Mouse (Mus musculus) stomach, embryonic 14.5 days (tissue): ENCODE results near the gene Usp2. TPM values are rescaled to one million over a fixed set of nuclear protein-coding genes. Genes with fewer than 3 reads are reported as not detected.

Experiments used
- ATAC-seq: fragments of 200-750 bp; cut with Nextera tagmentation; 2 replicates; pipeline ENCODE4 v1.8.0; 2017; ENCODE audit warnings: low read depth, moderate TSS enrichment; ENCODE audit not compliant: insufficient number of reproducible peaks, insufficient read depth, low FRiP score
- H3K27ac ChIP-seq: fragments of 300-500 bp; sonication (generic); 2 replicates; pipeline ENCODE4 v1.5.1; 2014; ENCODE audit warnings: mild to moderate bottlenecking, low read length, moderate library complexity, mixed read lengths
- H3K27me3 ChIP-seq: fragments of 300-500 bp; sonication (generic); 2 replicates; pipeline ENCODE4 v1.6.1; 2014; ENCODE audit warnings: low read length, control low read depth, mixed read lengths; ENCODE audit not compliant: control insufficient read depth, insufficient read depth
- H3K36me3 ChIP-seq: fragments of 300-500 bp; sonication (generic); 2 replicates; pipeline ENCODE4 v1.6.1; 2014; ENCODE audit warnings: mild to moderate bottlenecking, control low read depth, low read length, moderate library complexity, mixed read lengths; ENCODE audit not compliant: control insufficient read depth, insufficient read depth
- H3K4me1 ChIP-seq: fragments of 300-500 bp; sonication (generic); 2 replicates; pipeline ENCODE4 v1.6.1; 2014; ENCODE audit warnings: low read length, control low read depth, mixed read lengths; ENCODE audit not compliant: control insufficient read depth, insufficient read depth
- H3K4me2 ChIP-seq: fragments of 300-500 bp; sonication (generic); replicated peaks from 2 replicates; pipeline ENCODE4 v1.6.1; 2014; ENCODE audit warnings: low read depth, low read length, control low read depth
- H3K4me3 ChIP-seq: fragments of 300-500 bp; sonication (generic); 2 replicates; pipeline ENCODE4 v1.5.1; 2014; ENCODE audit warnings: low read depth, low read length, control low read depth
- H3K9ac ChIP-seq: fragments of 300-500 bp; sonication (generic); replicated peaks from 2 replicates; pipeline ENCODE4 v1.6.1; 2014; ENCODE audit warnings: low read depth, mild to moderate bottlenecking, control low read depth, low read length, moderate library complexity, mixed read lengths
- H3K9me3 ChIP-seq: fragments of 300-500 bp; sonication (generic); 2 replicates; pipeline ENCODE4 v1.6.1; 2016; ENCODE audit warnings: low read depth, low read length, control low read depth; ENCODE audit not compliant: control insufficient read depth
- WGBS: fragments of 180-500 bp; shearing (Covaris S2); extraction: QIAGEN DNeasy Blood & Tissue Kit; methylation state at CpG from one replicate; pipeline ENCODE4 v1.1.7; 2014; 5-methylcytosine and 5-hydroxymethylcytosine counted together
- polyA plus RNA-seq: library from polyadenylated mRNA; unstranded; fragments of >200 nt; fragmentation: Nextera tagmentation; extraction: Ambion mirVana; gene quantifications from 2 replicates; pipeline ENCODE4 v1.2.1, GENCODE M21; 2014

Usp2 gene
- polyA plus RNA-seq, 1 experiment from 2014 or later = 15.0 TPM

GRCm38 (mm10) chr9:44144023-44144717 is 77.3 kb downstream of the Usp2 start:
- H3K4me1 ChIP-seq = no peaks in the 10 kb centered on the region
- 37% methylated on average over 5 of the region's 8 CpGs for WGBS
- H3K36me3 ChIP-seq = peaks cover 33% of the 10 kb centered on the region
- H3K9me3 ChIP-seq = no peaks in the 10 kb centered on the region
- H3K27me3 ChIP-seq = no peaks in the 10 kb centered on the region
- H3K9ac ChIP-seq = no peak overlapping the region
- no peak overlapping the region for H3K4me2 ChIP-seq
- H3K4me3 ChIP-seq = no peak overlapping the region
- H3K27ac ChIP-seq = no peak overlapping the region
- ATAC-seq = no peak

DNA sequence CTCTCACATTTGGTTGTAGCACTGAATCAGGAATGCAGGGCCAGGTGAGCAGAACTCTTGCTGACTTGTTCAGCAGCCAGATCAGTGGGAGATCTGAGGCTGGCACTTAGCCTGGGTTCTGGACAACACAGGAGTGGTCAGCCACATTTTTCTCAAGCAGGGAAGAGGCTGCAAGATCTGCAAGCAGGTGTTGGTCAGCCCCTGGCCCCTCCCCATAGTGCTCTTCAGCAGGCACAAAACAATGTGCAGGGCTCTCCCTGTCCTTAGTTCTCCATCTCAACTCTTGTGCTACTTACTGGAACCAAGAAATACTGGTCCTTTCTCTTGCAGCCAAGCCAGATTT is 77.9 kb downstream of the Usp2 start:
- no peak for ATAC-seq
- Histone ChIP-seq H3K27ac (no peak overlapping the region), H3K36me3 (peaks cover 31% of the 10 kb centered on the region), H3K27me3 (no peaks in the 10 kb centered on the region), H3K4me2 (no peak overlapping the region), H3K9ac (no peak overlapping the region), H3K9me3 (no peaks in the 10 kb centered on the region), H3K4me3 (no peak overlapping the region), H3K4me1 (no peaks in the 10 kb centered on the region)

Other genes with a start within 250 kb of the Usp2 start
- gene Thy1, start 23.6 kb upstream of the Usp2 start, polyA plus RNA-seq = 0.88 and 1.5 TPM in 2 replicates
- gene Mfrp, start 34.7 kb downstream of the Usp2 start, polyA plus RNA-seq = 0.26 and 0.28 TPM in 2 replicates
- gene C1qtnf5, start 40.2 kb downstream of the Usp2 start, polyA plus RNA-seq = 2.3 and 2.8 TPM in 2 replicates
- gene Gm49380, start 46.5 kb downstream of the Usp2 start, polyA plus RNA-seq = 0.43 and 0.52 TPM in 2 replicates
- gene Rnf26, start 46.5 kb downstream of the Usp2 start, polyA plus RNA-seq = 61.7 and 66.7 TPM in 2 replicates
- gene Mcam, start 67.4 kb downstream of the Usp2 start, polyA plus RNA-seq = 53.0 and 54.3 TPM in 2 replicates
- 18.5 and 19.9 TPM in 2 replicates for gene Cbl, start 167.0 kb downstream of the Usp2 start, polyA plus RNA-seq
- not detected in 2 replicates for gene Ccdc153, start 173.7 kb downstream of the Usp2 start, polyA plus RNA-seq
- gene Pdzd3, start 184.4 kb downstream of the Usp2 start, polyA plus RNA-seq = 0.12 and 0.27 TPM in 2 replicates
- gene Nlrx1, start 201.6 kb downstream of the Usp2 start, polyA plus RNA-seq = 7.2 and 8.4 TPM in 2 replicates
- gene Abcg4, start 221.6 kb downstream of the Usp2 start, polyA plus RNA-seq = 5.1 and 5.9 TPM in 2 replicates
- 21.3 and 23.4 TPM in 2 replicates for gene Hinfp, start 238.7 kb downstream of the Usp2 start, polyA plus RNA-seq